ENCODE assay signal across 9 mouse cellular contexts in the genomic region with DNA sequence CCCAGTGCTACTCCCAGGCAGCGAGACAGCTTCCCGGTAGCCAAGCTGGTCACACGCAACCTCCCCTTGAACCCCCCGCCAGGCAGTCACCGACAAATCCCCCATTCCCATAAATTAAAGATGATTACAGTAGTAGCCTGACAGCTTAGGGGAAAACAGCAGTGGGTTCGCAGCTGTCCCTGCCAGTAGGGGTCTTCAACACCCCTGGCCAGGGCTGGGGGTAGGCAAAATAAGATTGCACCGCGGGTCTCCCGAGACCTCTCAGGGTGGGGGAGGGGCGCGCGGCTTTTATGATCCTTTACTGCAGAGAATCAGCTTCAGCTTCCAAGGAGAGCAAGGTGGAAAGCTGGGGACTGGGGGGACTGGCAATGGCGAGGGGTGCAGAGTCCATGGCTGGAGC. TPM values are rescaled to one million over a fixed set of nuclear protein-coding genes. Genes with fewer than 3 reads are reported as not detected.
DNase-seq lines count a peak whose midpoint lies in the region; ATAC-seq lines count a peak whose summit lies in the region.
"Had no signal": no experiment of that assay in that cellular context is flagged by ENCODE, and none has a peak within 500 bp of the region (broad histone marks: within the 10 kb centered on the region; RNA-seq: fewer than 3 reads in every experiment).

No protein-coding gene starts in this region.

- peaks cover 7% of the 10 kb centered on the region; the same call in 1 of the 2 replicates for H3K27me3 ChIP-seq in heart, embryonic 16.5 days (ENCODE audit: control insufficient read depth, insufficient read depth, low read length)
- H3K27me3 ChIP-seq in embryonic facial prominence, embryonic 10.5 days (replicated peaks; ENCODE audit: low read depth, poor library complexity, severe bottlenecking): peaks cover 86% of the 10 kb centered on the region
- peaks cover 22% of the 10 kb centered on the region for H3K27me3 ChIP-seq in hindbrain, embryonic 12.5 days
- H3K27me3 ChIP-seq in midbrain, embryonic 15.5 days (replicated peaks): 0 out of 2 replicates have a peak, but pooled peaks cover 3% of the 10 kb centered on the region

- ATAC-seq in heart, embryonic 16.5 days (replicated peaks; ENCODE audit: extremely low read depth, insufficient read depth, low FRiP score): no peak
- ATAC-seq in hindbrain, embryonic 12.5 days (ENCODE audit: low FRiP score): peak; percentile 40
- ATAC-seq in midbrain, embryonic 15.5 days (replicated peaks): no peak
- no peak for ATAC-seq in activated CD4-positive, CD25-positive, alpha-beta regulatory T cell, adult 4 months

- no peak overlapping the region; the same call in 1 of the 2 replicates for H3K4me3 ChIP-seq in heart, embryonic 16.5 days (ENCODE audit: low read length)
- H3K4me3 ChIP-seq in embryonic facial prominence, embryonic 10.5 days: peak overlapping the region; percentile 51
- H3K4me3 ChIP-seq in hindbrain, embryonic 12.5 days: peak overlapping the region; percentile 10
- H3K4me3 ChIP-seq in midbrain, embryonic 15.5 days: peak overlapping the region; percentile 19

- H3K27ac ChIP-seq in heart, embryonic 16.5 days (ENCODE audit: low read length): no peak overlapping the region
- H3K27ac ChIP-seq in embryonic facial prominence, embryonic 10.5 days (replicated peaks): peak overlapping the region; percentile 72
- H3K27ac ChIP-seq in hindbrain, embryonic 12.5 days: 0 out of 2 replicates have a peak overlapping the region, but pooled peaks have one; percentile 23
- H3K27ac ChIP-seq in midbrain, embryonic 15.5 days: no peak overlapping the region

- no peaks in the 10 kb centered on the region for H3K9me3 ChIP-seq in heart, embryonic 16.5 days (replicated peaks; ENCODE audit: control insufficient read depth, low read length)
- no peaks in the 10 kb centered on the region for H3K9me3 ChIP-seq in embryonic facial prominence, embryonic 10.5 days
- H3K9me3 ChIP-seq in hindbrain, embryonic 12.5 days (replicated peaks): no peaks in the 10 kb centered on the region
- H3K9me3 ChIP-seq in midbrain, embryonic 15.5 days: no peaks in the 10 kb centered on the region

- no peaks in the 10 kb centered on the region for H3K36me3 ChIP-seq in heart, embryonic 16.5 days (ENCODE audit: control insufficient read depth, insufficient read depth)
- no peaks in the 10 kb centered on the region for H3K36me3 ChIP-seq in embryonic facial prominence, embryonic 10.5 days (replicated peaks)
- no peaks in the 10 kb centered on the region for H3K36me3 ChIP-seq in hindbrain, embryonic 12.5 days
- H3K36me3 ChIP-seq in midbrain, embryonic 15.5 days (replicated peaks): no peaks in the 10 kb centered on the region

- H3K9ac ChIP-seq in heart, embryonic 16.5 days (ENCODE audit: low read length): peak overlapping the region; percentile 51
- peak overlapping the region; percentile 41; the same call in 1 of the 2 replicates for H3K9ac ChIP-seq in hindbrain, embryonic 12.5 days
- H3K9ac ChIP-seq in midbrain, embryonic 15.5 days: 0 out of 2 replicates have a peak overlapping the region, but pooled peaks have one; percentile 20

- intact Hi-C loops in heart, postnatal 10 days (cut with DNase I): no loop called here

- WGBS in heart, embryonic 16.5 days: 7% methylated on average over 13 of the region's 13 CpGs
- 2% methylated on average over 13 of the region's 13 CpGs for WGBS in embryonic facial prominence, embryonic 10.5 days
- under 1% methylated on average over 13 of the region's 13 CpGs for WGBS in hindbrain, embryonic 12.5 days
- WGBS in midbrain, embryonic 15.5 days: 4% methylated on average over 13 of the region's 13 CpGs

- no peak for DNase-seq in heart, postnatal 10 days
- DNase-seq in embryonic facial prominence, embryonic 10.5 days (ENCODE audit: low spot score): peak; percentile 65
- no peak for DNase-seq in ovary, adult 18-20 months (ENCODE audit: low spot score)
- no peak for DNase-seq in layer of hippocampus, postnatal 10 days (ENCODE audit: low spot score in 2 of 2)

- peak overlapping the region; percentile 44 for H3K4me2 ChIP-seq in heart, embryonic 16.5 days (ENCODE audit: low read depth, low read length)
- H3K4me2 ChIP-seq in hindbrain, embryonic 12.5 days (replicated peaks): peak overlapping the region; percentile 50
- H3K4me2 ChIP-seq in midbrain, embryonic 15.5 days: peak overlapping the region; percentile 45

- H3K4me1 ChIP-seq in heart, embryonic 16.5 days (ENCODE audit: control insufficient read depth, insufficient read depth, low read length): peaks cover 30% of the 10 kb centered on the region
- H3K4me1 ChIP-seq in embryonic facial prominence, embryonic 10.5 days: peaks cover 68% of the 10 kb centered on the region
- peaks cover 36% of the 10 kb centered on the region for H3K4me1 ChIP-seq in hindbrain, embryonic 12.5 days
- peaks cover 24% of the 10 kb centered on the region for H3K4me1 ChIP-seq in midbrain, embryonic 15.5 days

RNA-seq across cellular contexts. Expression of a gene that starts 4.4 kb away (rescaled TPM):
- polyA plus RNA-seq in heart, embryonic 16.5 days (2015; fragmentation: Nextera tagmentation; extraction: Ambion mirVana): 14.9 and 15.0 TPM in 2 replicates
- 10 to 100 TPM; 23.7 to 27.5 TPM for total RNA-seq in heart, postnatal 10 days (2021)
- 1.9 and 2.9 TPM in 2 replicates for polyA plus RNA-seq in embryonic facial prominence, embryonic 10.5 days (2016; fragmentation: Nextera tagmentation; extraction: Ambion mirVana)
- 1.4 and 1.9 TPM in 2 replicates for polyA plus RNA-seq in hindbrain, embryonic 12.5 days (2016; fragmentation: Nextera tagmentation; extraction: Ambion mirVana)
- polyA plus RNA-seq in midbrain, embryonic 15.5 days (2015; fragmentation: Nextera tagmentation; extraction: Ambion mirVana): 0.57 and 0.75 TPM in 2 replicates
- not detected for polyA plus RNA-seq in activated CD4-positive, CD25-positive, alpha-beta regulatory T cell, adult 4 months (2017; shearing (Covaris generic))
- total RNA-seq in layer of hippocampus, postnatal 10 days (2021): 1 to 10 TPM; 2.9 to 3.6 TPM
- total RNA-seq: liver, adult 2 months had no signal
- polyA plus RNA-seq: liver, adult 2 months had no signal

Comparison
In these comparisons a context has a peak if more than half of its experiments do, and no peak if none do; other contexts are left out.
1. H3K27ac ChIP-seq: peak in embryonic facial prominence, embryonic 10.5 days (single experiment) and hindbrain, embryonic 12.5 days (single experiment); none in heart, embryonic 16.5 days (single experiment) and midbrain, embryonic 15.5 days (single experiment).
2. Peak in every context shown above with its lines, with median percentiles within 50 percentile points of each other: H3K4me2 ChIP-seq and H3K9ac ChIP-seq.